Mouse (Mus musculus) granulocyte monocyte progenitor cell, adult 5-6 weeks (primary cell): ENCODE data around the gene Sh3pxd2a. TPM values are rescaled to one million over a fixed set of nuclear protein-coding genes. Genes with fewer than 3 reads are reported as not detected.

Source experiments
- ATAC-seq: replicated peaks from 2 replicates; pipeline ENCODE4 v1.8.0; 2016; ENCODE audit warnings: mild to moderate bottlenecking, moderate TSS enrichment, inconsistent platforms; ENCODE audit not compliant: poor library complexity, severe bottlenecking
- total RNA-seq, 2 experiments: library from RNA; stranded (forward) in 1 of 2; stranded (reverse) in 1 of 2; fragments of 200-712, 200-1000 nt in 1 of 2; fragments of >200 nt in 1 of 2; fragmentation: Nextera tagmentation in 1 of 2; gene quantifications; 2 replicates each; pipeline ENCODE4 v1.2.3; 2014 to 2017

The Sh3pxd2a gene
- total RNA-seq, 2 experiments from 2014 or later, result 1.2 to 1.9 TPM

DNA sequence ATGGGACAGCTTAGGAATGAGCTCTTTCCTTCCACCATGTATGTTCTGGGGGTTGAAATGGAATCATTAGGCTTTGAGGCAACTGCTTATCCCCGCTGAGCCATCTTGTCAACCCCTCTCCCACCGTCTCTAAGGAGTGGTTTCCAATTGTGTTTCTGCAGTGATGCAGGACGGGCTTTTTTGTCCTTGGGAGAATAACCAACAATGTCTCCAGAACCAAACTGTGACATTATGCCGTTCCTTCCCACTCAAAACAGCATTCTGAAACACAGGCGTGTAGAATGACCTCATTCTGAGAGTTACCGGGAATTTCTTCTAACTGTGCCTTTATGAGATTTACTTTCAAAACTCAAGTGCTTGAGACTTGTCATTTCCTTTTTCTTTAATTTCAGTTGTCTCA, 28.2 kb upstream of the Sh3pxd2a start:
- no peak for ATAC-seq

DNA sequence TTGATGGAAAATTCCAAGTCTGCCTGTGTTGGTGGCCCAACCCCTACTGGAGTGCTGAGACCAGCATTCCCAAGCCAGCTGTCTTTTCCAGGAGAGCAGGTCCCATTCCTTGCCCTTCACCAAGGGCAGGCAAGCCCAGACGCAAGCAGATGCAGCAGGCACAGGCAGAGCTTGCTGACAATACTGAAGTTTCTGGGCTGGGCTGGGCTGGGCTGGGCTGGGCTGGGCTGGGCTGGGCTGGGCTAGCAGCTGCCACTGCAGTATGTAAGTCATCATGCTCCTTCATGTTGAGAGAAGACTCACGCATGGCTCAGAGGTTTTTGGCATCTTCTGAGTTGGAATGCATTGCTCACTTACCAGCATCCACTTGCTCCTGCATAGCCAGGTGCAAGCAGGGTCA, 27.7 kb upstream of the Sh3pxd2a start:
- ATAC-seq, result no peak

- ATAC-seq, result no peak
Measured at GRCm38 (mm10) chr19:47489233-47489632, 25.0 kb upstream of the Sh3pxd2a start.

GRCm38 (mm10) chr19:47488250-47488649, 24.0 kb upstream of the Sh3pxd2a start:
- no peak for ATAC-seq

- ATAC-seq, result no peak
Measured at GRCm38 (mm10) chr19:47487572-47487971, 23.4 kb upstream of the Sh3pxd2a start.

- no peak for ATAC-seq
Measured at GRCm38 (mm10) chr19:47485997-47486566, 21.9 kb upstream of the Sh3pxd2a start.

- ATAC-seq, result no peak
Measured at GRCm38 (mm10) chr19:47484110-47484509, 19.9 kb upstream of the Sh3pxd2a start.

DNA sequence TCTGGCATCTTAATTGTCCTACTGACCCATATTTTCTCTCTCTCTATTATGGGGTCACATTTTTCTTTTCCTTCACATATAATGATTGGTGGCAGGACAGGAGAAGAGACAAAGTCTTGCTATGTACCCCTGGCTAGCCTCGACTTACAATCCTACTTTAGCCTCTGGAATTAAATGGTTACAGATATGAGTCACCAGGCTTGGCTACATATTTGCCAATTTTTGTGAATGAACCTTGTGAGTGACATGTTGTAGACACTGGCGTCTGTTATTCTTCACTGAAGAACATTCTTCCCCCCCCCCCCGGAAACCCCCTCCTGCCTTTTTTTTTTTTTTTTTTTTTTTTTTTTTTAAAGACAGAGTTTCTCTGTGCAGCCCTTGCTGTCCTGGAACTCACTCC, 19.1 kb upstream of the Sh3pxd2a start:
- ATAC-seq, result no peak

- no peak for ATAC-seq
Measured at GRCm38 (mm10) chr19:47473453-47473852, 9.3 kb upstream of the Sh3pxd2a start.

DNA sequence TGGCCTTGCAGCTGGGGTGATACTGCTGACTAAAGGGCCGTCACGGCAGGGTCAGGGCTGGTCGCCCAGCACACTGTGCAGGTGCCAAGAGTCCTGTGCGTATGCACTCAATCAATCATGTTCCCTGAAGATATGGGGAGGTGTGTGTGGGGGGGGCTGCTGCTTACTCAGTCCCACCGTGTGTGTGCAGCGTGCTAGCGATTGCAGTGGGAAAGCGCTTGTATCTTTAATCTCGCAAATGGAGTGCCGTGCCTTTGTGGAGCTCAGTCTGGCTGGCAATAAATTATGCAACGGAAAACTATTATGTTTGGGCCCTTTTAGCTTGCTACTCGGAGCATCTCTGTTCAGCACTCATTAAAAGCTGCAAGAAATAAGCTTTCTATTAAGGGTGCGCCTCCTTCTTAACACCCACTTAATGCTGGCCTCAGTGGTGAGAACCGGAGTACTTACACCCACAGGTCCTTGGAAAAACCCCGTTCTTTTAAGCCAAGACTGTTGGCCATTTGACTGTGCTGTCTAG, 8.7 kb upstream of the Sh3pxd2a start:
- ATAC-seq, result no peak

- no peak for ATAC-seq
Measured at GRCm38 (mm10) chr19:47471808-47472207, 7.6 kb upstream of the Sh3pxd2a start.

GRCm38 (mm10) chr19:47468750-47469149, 4.5 kb upstream of the Sh3pxd2a start:
- no peak for ATAC-seq

GRCm38 (mm10) chr19:47466775-47467174, 2.6 kb upstream of the Sh3pxd2a start:
- ATAC-seq, result no peak

- ATAC-seq, result peak; percentile 78
Measured at GRCm38 (mm10) chr19:47465467-47465866, 1.3 kb upstream of the Sh3pxd2a start.

DNA sequence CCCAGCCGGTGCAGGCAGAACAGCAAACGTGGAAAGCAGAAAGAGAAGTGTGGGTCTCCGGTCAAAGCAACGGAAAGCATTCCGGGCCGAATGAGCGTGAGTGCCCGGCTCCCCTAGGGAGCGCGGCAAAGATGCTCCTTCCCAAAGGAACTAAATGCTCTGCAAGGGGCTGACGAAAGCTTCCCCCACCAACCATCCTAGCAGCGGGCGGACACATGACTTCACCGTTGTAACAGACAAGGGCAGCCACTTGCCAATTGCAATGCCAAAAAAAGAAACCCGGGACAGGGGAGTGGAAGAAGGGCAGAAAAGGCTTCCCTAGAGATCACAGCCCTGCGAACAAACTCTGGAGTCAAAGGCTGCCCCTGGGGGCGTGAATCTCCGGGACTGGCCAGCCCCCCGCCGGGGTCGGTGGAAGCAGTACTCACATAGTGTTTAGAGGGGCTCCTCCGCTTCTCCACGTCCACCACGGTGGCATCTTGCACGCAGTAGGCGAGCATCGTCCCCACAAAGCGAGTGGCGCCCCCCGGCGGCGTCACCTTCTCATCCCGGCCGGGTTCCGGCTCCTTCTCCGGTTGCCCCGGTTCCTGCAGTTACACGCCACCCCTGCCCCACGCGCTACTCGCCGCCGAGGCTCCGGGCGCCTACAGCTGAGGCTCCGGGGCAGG, 431 bp downstream of the Sh3pxd2a start:
- peak; percentile 44 for ATAC-seq

DNA sequence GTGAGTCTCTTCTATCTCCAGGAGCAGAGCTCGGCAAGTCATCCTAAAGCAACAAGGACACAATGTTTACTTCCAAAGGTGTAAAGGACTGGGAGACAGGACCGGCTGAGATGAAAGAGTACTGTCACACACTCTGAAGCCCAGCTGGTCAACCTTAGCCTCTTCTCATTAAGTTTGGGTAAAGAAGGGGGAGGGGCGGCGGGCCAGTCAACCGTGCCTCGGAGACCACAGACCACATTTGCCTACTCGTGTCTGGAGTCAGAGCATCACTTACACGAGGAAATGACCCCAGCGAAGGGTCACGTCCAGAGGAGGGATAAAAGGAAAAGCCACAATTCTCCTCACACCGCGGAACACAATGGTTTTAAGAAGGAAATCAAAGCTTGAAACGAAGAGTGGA, 995 bp downstream of the Sh3pxd2a start:
- no peak for ATAC-seq

- no peak for ATAC-seq
Measured at GRCm38 (mm10) chr19:47462725-47463124, 1.5 kb downstream of the Sh3pxd2a start.

GRCm38 (mm10) chr19:47461838-47462237, 2.4 kb downstream of the Sh3pxd2a start:
- ATAC-seq, result no peak

DNA sequence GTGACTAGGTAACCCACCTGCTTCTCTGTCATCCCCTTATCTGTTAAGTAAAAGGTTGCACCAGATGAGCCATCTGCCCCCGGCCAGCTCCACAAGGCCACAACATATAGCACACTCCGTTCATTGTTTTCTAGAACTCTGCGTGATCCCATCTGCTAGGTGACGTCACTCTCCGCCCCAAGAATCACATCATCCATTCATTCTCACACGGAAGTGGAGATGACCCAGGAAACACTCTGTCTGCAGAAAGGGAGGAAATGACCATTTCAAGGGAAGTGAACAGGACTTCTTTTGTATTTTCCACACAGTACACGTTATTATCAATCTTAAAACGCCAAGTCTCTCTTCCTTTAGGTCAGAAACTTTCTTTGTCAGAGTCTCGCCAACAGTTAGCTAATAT, 2.8 kb downstream of the Sh3pxd2a start:
- ATAC-seq, result no peak

- no peak for ATAC-seq
Measured at GRCm38 (mm10) chr19:47460120-47460960, 3.9 kb downstream of the Sh3pxd2a start.

DNA sequence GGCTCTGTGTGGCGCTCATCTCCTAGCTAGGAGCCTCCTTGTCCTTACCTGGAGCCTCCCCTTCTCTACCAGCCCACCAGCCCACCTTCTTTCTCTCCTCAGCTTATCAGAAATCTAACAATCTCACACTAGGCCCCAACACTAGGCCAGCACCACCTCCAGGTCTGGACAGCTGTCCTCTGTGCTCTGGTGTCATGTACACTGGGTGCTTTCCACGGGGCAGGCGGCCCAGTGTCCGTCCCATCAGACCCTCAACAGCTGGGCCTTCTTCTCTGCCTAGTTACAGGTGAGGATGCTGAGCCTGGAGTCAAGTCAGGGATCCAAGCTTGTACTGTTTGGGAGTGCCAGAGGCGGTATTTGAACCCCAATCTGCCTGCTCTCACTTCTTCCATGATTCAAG, 5.0 kb downstream of the Sh3pxd2a start:
- no peak for ATAC-seq
